Mouse (Mus musculus) WW6 (cell line): Measurements from ENCODE around the gene Ralgapa1.
"Not testable (repeated sequence)": the region's sequence is repeated elsewhere in the genome, so short reads cannot be mapped to it uniquely, and the experiment has no call there.

ENCODE experiments used
- DNase-seq: peaks from one replicate; pipeline ENCODE4 v3.0.0-alpha.2; 2013; ENCODE audit warnings: low read depth, low spot score

Gene Ralgapa1

DNA sequence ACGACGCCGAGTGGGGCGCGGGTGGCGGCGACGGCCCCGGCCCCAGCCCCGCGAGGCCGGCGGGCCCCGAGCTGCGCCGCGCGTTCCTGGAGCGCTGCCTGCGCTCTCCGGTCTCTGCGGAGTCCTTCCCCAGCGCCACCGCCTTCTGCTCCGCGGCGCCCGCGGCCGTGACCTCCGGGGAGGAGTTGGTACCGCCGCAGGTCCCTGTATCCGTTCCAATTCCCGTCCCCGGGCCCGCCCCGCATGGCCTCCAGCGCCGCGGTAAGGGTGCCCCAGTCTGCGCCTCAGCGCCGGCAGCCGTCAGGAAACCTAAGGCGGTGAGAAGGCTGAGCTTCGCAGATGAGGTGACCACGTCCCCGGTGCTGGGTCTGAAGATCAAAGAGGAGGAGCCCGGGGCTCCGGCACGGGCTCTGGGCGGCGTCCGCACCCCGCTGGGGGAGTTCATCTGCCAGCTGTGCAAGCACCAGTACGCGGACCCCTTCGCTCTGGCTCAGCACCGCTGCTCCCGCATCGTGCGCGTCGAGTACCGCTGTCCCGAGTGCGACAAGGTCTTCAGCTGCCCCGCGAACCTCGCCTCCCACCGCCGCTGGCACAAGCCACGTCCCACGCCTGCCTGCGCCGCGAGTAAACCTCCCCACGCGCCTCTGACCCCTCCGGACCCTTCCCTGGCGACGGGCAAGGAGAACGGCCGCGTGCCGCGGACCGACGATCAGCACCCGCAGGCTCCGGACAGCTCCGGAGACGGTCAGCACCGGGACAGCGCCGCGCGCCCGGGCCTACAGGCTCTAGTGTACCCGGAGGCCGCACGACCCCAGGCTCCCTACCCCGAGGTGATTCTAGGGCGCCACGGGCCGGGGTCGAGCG, 221.1 kb downstream of the Ralgapa1 start:
- peak; percentile 63 for DNase-seq

DNA sequence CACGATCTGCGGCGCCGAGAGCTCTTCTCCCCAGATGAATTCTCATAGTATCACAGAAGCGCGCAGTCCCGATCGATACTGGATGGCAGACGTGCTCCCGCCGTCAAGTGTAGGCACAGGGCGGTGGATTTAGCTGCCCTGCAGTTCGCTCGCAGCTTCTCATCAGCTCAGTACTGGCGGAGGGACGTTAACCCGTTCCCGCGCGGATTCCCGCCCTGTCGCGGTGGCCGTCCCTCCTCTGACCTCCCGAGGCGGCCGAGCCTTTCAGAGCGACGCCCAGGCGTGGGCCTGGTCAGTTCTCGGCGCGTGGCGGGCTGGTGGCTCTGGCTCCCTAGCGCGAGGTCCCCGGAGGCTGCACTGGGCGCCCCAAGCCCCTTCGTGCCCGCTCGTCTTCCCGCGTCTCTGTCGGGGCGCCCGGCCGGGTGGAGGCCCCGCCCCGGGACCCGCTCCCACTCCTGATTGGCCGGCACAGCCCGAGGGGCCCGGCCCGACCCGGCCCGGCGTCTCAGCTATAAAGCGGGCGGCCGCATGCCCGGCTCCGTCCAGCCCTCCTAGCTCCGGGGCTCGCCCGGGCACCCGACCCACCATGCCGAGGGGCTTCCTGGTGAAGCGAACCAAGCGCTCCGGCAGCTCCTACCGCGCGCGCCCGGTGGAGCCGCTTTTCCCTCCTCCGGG, 221.9 kb downstream of the Ralgapa1 start, which contains the start of gene Insm2:
TSS of gene Insm2 (plus strand) at position 541 of the 675 bp plus-strand sequence.
- no peak for DNase-seq

DNA sequence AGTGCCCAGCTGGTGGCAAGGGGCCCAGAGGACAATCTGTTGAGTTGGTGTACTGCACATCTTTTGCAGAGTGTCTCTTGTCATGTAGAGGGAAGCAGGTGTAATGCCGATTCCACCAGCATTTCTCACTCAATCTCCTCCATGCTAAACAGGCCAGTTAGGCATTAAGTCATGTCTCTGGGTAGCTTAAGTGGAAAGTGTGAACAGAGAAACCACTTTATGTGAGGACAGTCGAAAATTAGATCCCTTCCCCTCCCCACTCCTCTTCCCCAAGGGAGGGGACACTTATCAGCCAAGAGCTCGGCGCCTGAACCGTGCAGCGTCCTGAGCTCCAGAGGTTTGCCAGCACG, 222.5 kb downstream of the Ralgapa1 start:
- DNase-seq, result no peak

DNA sequence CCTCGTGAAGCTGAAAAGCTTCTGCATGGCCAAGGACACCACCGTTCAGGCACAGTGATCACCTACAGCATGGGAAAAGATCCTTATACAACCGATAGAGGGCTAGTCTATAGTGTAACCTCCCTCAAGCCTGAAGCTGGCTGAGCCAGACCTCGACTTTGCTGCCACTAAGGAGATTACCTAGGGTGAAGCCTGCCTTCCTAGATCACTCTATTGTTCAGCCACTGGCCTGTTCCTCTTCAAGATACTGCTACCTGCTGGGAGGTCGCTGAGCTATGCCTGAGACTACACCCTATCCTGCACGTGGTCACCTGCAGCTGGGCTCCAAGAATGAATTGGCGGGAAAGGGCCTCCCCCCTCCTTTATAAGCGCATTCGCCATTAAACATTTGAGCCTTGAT, 234.0 kb downstream of the Ralgapa1 start:
- DNase-seq, result not testable (repeated sequence)

DNA sequence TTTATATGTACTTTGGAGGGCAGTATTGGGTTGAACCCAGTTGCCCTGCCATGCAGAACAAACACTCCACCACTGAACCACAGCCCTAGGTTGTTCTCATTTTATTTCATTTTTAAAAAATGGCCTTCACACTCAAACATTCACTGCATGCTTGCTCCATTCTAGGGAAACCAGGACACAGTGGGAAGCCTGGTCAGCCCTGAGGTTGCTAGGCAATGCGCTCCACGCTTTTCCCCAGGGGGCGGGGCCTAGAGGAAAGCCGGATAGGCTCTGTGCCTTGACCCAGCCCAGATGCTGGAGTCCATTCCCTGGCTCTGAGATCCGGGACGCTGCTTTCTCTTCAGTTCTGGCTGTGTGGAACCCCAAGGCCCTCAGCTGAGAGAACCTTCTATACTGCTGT, 247.2 kb downstream of the Ralgapa1 start:
- DNase-seq, result no peak

DNA sequence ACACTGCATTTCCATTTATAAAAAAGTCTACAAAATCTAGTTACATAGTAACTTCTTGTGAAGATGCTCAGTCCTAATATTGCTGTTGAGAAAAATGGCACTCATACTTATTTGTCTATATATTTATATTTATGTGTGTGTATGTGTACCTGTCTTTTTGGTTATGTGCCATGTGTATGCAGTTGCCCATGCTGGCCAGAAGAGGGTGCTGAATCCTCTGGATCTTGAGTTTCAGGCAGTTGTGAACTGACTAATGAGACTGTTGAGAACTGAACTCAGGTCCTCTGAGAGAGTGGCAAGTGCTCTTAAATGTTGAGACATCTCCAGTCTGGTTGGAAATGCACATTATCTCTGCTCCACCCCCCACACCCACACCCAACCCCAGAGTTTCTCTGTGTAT, 247.9 kb downstream of the Ralgapa1 start:
- DNase-seq, result no peak

DNA sequence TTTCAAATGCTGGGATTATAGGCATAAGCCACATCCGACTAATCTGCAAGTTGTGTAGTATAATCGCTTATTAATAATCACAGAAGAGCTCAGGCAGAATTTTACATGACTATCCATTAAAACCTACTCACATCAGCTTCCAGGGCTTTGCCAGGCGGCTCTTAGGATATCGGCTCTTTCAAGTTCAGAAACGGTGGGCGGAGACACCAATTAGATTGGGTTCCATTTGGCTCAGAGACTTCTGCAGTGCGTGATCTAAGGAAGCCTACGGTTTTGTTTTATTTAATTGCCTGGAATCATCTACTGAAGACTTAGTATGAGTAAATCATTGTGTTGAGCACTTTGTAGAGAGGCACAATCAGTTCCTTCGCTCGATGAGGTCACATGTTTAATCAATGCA, 249.3 kb downstream of the Ralgapa1 start:
- no peak for DNase-seq

DNA sequence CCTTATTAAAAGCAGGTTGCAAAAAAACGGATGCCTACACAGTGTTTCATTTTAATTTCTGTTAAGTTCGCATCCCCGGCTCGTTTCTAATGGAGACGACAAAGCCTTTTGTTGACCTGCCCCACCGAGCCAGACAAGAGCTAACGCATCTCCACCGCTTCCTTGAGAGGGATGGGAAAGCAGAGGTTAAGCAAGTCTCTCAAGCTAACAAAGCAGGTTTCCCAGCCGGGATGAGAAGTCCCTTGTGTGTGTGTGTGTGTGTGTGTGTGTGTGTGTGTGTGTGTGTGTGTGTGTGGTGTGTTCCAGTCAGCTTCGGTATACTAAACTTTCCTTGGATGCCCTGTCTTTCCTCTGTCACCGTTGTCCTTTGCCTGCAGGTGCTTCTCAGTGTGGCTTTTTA, 249.8 kb downstream of the Ralgapa1 start:
- DNase-seq, result no peak

DNA sequence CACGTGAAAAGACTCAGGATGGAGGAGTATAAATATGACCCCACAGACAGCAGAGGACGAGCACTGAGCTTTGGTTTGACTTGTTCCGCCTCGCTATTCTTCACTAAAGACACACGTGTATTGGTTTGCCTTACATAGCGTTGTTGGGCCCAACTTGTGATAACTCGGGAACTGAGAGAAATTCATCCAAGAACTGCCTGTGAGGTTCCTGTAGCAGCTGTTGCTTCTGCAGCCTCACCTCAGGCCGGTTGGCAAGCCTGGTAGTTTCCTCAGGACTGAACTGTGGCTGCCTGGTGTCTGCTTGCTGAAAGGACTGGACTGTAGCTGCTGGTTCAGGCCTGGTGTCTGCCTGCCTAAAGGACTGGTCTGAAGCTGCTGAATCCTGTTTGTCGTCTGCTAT, 250.3 kb downstream of the Ralgapa1 start:
- DNase-seq, result no peak

DNA sequence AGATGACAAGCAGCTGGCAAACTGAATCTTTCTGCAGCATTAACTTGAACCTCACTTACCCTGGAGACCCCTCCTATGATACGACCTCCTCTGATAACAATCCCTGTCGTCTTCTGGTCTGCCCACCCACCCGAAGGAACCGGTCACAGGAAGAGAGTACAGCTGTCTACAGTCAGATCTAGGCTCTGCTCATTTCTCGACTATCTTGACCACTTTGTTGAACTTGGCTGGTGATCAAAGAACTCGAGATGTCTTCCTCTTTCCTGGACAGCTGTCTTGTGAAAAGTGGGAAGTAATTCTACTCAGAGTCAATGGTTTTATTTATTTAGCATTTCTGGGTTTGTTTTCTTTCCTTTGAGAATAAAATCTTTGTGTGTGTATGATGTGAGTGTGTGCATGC, 251.3 kb downstream of the Ralgapa1 start:
- DNase-seq, result no peak

DNA sequence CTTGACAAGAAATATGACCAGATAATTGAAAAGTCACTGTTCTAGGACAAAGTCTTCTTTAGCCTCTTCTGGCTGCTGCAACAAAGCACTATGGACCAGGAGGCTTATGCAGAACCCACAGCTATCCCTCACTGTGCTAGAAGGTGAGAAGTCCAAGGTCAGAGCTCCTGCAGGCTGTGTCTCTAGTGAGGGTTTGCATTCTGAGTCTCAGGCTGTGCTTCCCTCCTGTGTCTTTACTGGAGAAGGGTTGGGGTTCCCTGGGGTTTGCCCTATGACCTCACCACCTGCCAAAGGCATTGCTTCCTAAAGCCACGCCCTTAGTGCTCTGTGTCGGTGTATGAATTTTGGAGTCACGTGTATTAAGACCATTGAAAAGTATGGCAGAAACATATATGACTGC, 252.5 kb downstream of the Ralgapa1 start:
- DNase-seq, result no peak

DNA sequence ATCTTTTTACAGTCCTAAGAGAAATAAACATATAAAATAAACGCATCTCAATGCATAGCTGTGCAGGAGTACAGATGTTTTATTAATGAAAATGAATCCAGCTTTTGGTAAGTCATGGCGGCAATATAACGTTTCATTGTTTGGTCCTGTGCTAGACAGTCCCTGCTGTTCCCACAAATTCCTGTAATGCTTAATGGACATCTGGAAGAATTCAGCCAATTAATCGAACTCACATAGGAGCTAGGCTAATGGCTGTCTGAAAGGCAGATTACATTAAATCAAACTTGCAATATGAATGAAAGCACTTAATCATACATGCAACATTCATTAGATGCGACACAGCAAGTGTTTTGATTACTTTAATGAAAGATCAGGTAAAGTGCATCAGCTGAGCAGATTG, 254.1 kb downstream of the Ralgapa1 start:
- no peak for DNase-seq

DNA sequence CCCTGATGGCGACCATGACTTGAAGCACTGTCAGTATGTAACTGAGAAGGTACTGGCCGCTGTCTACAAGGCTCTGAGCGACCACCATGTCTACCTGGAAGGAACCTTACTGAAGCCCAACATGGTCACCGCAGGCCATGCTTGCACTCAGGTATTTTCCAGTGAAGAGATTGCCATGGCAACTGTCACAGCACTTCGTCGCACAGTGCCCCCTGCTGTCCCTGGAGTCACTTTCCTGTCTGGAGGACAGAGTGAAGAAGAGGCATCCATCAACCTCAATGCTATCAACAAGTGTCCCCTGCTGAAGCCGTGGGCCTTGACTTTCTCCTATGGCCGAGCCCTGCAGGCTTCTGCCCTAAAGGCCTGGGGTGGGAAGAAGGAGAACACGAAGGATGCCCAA, 255.1 kb downstream of the Ralgapa1 start:
- DNase-seq, result no peak

DNA sequence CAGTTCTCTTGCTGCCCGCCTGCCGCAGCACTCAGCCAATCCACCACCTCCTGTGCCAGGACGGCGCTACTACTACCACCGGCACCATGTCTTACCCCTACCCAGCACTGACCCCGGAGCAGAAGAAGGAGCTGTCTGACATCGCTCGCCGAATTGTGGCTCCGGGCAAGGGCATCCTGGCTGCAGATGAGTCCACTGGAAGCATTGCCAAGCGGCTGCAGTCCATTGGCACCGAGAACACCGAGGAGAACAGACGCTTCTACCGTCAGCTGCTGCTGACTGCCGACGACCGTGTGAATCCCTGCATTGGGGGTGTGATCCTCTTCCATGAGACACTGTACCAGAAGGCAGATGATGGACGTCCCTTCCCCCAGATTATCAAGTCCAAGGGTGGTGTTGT, 255.8 kb downstream of the Ralgapa1 start, which contains the start of gene Aldoart2:
TSS of gene Aldoart2 (plus strand) at position 34 of the 400 bp plus-strand sequence.
- no peak for DNase-seq

DNA sequence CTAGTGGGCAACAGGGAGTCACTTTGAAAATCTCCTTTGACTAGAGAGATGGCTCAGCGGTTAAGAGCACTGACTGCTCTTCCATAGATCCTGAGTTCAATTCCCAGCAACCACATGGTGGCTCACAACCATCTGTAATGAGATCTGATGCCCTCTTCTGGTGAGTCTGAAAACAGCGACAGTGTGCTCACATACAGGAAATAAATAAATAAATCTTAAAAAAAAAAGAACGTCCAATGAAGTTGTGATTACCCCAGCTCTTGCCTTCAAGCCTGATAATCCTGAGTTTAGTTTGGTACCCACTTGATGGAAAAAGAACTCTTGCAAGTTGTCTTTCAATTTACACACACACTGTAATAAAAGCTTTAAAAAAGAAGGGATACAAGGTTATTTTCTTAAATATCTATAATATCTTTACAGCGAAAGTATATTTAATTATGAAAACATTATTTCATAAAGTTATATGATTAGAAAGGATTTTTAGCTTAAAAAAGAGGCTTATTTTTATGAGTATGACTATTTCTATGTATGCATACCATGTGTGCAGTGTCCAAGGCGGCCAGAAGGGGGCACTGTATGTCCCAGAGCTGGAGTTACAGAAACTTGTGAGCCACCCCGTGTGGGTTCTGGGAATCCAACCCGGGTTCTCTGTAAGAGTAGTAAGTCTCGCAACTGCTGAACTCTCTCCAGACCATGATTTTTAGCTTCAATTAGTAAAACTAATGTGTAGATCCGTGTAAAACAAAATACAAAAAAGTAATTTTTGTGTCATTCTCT, 256.6 kb downstream of the Ralgapa1 start:
- DNase-seq, result no peak

DNA sequence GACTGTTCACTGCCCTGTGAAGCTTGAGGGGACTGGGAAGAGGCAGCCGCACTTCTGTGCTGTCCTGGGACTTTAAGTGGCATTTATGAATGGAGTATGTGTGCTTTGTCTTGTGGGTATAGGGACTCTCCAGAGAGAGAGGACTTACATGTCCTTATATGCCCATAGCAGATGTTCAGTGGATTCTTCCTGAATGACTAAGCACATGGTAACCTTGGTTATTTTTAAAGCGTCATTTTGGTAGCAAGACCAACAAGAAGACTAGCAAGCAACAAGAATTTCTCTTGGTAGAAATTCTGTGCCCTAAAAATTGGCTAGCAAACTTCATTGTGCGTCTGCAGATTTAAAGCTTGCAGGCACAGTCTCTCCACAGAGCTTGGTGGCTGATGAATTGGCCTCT, 257.2 kb downstream of the Ralgapa1 start:
- no peak for DNase-seq

DNA sequence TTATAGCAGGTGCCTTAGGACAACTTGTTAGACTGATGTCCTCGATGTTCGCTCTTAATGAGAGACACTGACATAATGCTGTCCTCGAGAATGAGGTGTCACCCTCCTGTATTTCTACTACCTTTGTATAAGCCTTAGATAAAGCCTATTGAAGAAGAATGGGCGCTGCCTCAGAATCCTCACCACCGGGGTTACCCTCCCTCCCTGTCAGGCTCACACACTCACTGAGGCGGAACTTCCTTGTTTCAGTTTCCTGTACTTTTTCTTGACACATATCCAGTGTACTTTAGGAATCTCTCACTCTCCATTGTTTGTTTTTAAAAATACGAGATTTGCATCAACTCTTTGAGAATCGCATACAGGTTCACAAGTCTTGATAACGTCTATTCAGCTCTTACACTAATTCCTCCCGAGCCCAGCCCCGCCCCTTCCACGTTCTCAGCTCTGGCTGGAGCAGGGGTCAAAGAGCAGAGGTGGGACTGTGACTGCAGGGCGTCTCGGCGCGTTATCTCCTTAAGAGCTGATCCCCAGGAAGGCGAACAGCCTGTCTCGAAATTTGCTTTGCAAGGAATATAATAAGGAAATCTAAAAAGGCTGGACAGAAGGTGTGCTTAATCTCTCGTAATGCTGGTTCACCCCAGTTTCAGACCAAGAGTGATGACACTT, 260.8 kb downstream of the Ralgapa1 start:
- DNase-seq, result no peak

DNA sequence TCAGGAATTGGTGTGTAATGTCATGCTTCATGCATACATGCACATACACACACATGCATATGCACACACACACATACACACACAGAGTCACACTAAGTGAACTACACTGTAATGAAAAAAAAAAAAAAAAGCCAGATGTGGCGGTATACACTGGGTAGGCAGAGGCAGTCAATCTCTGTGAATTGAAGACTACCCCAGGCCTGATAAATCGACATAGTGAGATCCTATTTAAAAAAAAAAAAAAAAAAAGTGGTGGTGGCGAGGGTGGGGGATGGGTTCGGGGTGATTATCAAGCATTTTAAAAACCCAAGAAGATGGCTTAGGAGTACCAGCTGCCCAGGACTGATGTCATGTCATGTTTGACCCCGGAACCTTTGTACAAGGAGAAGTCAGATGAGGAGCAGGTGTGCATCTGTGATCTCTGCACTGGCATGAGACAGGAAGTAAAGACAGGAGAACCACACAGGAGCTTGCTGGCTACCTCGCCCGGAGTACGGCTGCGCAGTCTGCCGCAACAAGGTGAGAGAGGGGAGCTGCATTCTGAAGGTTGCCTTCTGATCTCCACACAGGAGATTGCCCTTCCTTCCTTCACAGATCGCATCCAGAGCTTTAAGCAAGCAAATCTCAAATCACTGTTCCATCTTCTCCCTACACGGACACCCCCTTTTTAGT, 261.6 kb downstream of the Ralgapa1 start:
- DNase-seq, result no peak

DNA sequence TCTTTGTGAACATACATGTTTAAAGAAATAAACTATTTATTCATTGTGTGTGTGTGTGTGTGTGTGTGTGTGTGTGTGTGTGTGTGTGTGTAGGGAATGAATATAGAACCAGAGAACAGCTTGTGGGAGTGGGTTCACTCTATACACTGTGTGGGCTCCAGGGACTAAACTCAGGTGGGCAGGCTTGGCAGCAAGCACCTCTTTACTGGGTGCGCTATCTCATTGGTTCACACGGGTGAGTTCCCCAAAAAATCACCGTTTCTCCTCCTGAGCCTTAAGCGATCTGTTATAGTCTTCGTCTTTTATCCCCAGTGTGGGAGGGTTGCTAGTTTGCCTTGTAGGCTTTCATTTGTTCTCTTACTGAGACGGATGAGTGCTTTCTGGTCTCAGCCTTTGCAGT, 263.1 kb downstream of the Ralgapa1 start:
- DNase-seq, result no peak

DNA sequence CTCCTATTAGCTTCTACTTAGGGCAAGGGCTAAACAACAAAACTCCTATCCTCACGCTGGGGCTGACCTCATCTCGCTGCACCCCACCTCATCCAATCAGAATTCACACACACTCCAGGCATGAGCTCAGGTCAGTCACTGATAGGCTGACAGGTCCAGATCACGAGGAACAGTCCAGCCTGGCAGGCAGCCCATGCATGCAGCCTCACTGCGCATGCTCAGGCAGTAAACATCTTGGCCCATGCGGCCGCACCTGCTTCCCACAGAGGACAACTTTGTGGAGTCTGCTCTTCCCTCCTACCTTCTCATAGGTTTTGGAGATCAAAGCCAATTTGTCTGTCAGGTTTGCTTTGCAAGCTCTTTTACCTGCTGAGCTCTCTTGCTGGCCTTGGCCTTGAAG, 266.1 kb downstream of the Ralgapa1 start:
- DNase-seq, result not testable (repeated sequence)
